Mouse (Mus musculus) right cerebral cortex, postnatal 4 days (tissue): ENCODE data around the gene Iffo2.

Experiments used
- DNase-seq: peaks from one replicate; pipeline ENCODE4 v3.0.0-alpha.2; 2022

Iffo2 gene

GRCm38 (mm10) chr4:139582903-139583302, 52.6 kb downstream of the Iffo2 start:
- no peak for DNase-seq

- DNase-seq = no peak
Observed at GRCm38 (mm10) chr4:139583629-139584245, 53.4 kb downstream of the Iffo2 start.

- DNase-seq = no peak
Observed at GRCm38 (mm10) chr4:139584704-139585103, 54.4 kb downstream of the Iffo2 start.

GRCm38 (mm10) chr4:139585713-139586112, 55.4 kb downstream of the Iffo2 start:
- no peak for DNase-seq

GRCm38 (mm10) chr4:139587370-139587769, 57.0 kb downstream of the Iffo2 start:
- no peak for DNase-seq

GRCm38 (mm10) chr4:139587773-139588172, 57.4 kb downstream of the Iffo2 start:
- no peak for DNase-seq

- DNase-seq = no peak
Observed at GRCm38 (mm10) chr4:139589351-139590027, 59.1 kb downstream of the Iffo2 start.

GRCm38 (mm10) chr4:139590446-139590845, 60.1 kb downstream of the Iffo2 start:
- no peak for DNase-seq

GRCm38 (mm10) chr4:139592895-139593294, 62.5 kb downstream of the Iffo2 start:
- DNase-seq = no peak

- no peak for DNase-seq
Observed at GRCm38 (mm10) chr4:139593383-139593782, 63.0 kb downstream of the Iffo2 start.

GRCm38 (mm10) chr4:139594062-139594461, 63.7 kb downstream of the Iffo2 start:
- no peak for DNase-seq

- no peak for DNase-seq
Observed at GRCm38 (mm10) chr4:139596715-139597114, 66.4 kb downstream of the Iffo2 start.

GRCm38 (mm10) chr4:139597286-139598284, 67.2 kb downstream of the Iffo2 start:
- DNase-seq = no peak

- DNase-seq = no peak
Observed at GRCm38 (mm10) chr4:139598356-139598755, 68.0 kb downstream of the Iffo2 start.

- peak; percentile 71 for DNase-seq
Observed at GRCm38 (mm10) chr4:139598950-139599518, 68.7 kb downstream of the Iffo2 start.

GRCm38 (mm10) chr4:139601519-139602356, 71.4 kb downstream of the Iffo2 start:
- DNase-seq = no peak

GRCm38 (mm10) chr4:139602357-139603244, 72.3 kb downstream of the Iffo2 start, which contains the start of gene Gm21969:
Gene Gm21969, plus strand, starts transcription at chr4:139603186.
- peak; percentile 48 for DNase-seq

GRCm38 (mm10) chr4:139605216-139605615, 74.9 kb downstream of the Iffo2 start:
- DNase-seq = no peak

- DNase-seq = no peak
Observed at GRCm38 (mm10) chr4:139606732-139607131, 76.4 kb downstream of the Iffo2 start.

GRCm38 (mm10) chr4:139608975-139609374, 78.6 kb downstream of the Iffo2 start:
- DNase-seq = no peak

GRCm38 (mm10) chr4:139610954-139611353, 80.6 kb downstream of the Iffo2 start:
- DNase-seq = no peak
